13 mouse cellular contexts compared by ENCODE assay signal in genomic region chr15:30974991-30975775, GRCm38 (mm10).
DNase-seq lines count a peak whose midpoint lies in the region; ATAC-seq and TF ChIP-seq lines count a peak whose summit lies in the region.
"Had no signal": no experiment of that assay in that cellular context is flagged by ENCODE, and none has a peak within 500 bp of the region (broad histone marks: within the 10 kb centered on the region; RNA-seq: fewer than 3 reads in every experiment).

No protein-coding gene starts in this region.

- TF ChIP-seq POLR2A in lung, adult 2 months (IDR thresholded peaks at IDR 0.05; ENCODE audit: borderline replicate concordance, extremely low read depth, low read depth, low read length), result no peak

- no peaks in the 10 kb centered on the region for H3K9me3 ChIP-seq in hindbrain, postnatal 0 days (ENCODE audit: low read length)
- H3K9me3 ChIP-seq in hindbrain, embryonic 16.5 days (ENCODE audit: control insufficient read depth, low read length), result peaks cover 2% of the 10 kb centered on the region; the same call in 1 of the 2 replicates
- H3K9me3 ChIP-seq in liver, embryonic 12.5 days (replicated peaks), result no peaks in the 10 kb centered on the region
- H3K9me3 ChIP-seq in heart, embryonic 12.5 days (replicated peaks), result no peaks in the 10 kb centered on the region
- H3K9me3 ChIP-seq: limb, embryonic 13.5 days had no signal

- no peaks in the 10 kb centered on the region for H3K36me3 ChIP-seq in hindbrain, postnatal 0 days (ENCODE audit: insufficient read depth, low read length)
- no peaks in the 10 kb centered on the region; the same call in 1 of the 2 replicates for H3K36me3 ChIP-seq in hindbrain, embryonic 16.5 days (ENCODE audit: control insufficient read depth, insufficient read depth, low read length)
- H3K36me3 ChIP-seq in liver, embryonic 12.5 days, result no peaks in the 10 kb centered on the region
- H3K36me3 ChIP-seq in heart, embryonic 12.5 days, result no peaks in the 10 kb centered on the region
- H3K36me3 ChIP-seq: limb, embryonic 13.5 days had no signal

- WGBS in hindbrain, postnatal 0 days, result 68% methylated on average over 16 of the region's 16 CpGs
- WGBS in hindbrain, embryonic 16.5 days, result 72% methylated on average over 16 of the region's 16 CpGs
- 61% methylated on average over 16 of the region's 16 CpGs for WGBS in lung, adult 2 months
- WGBS in liver, embryonic 12.5 days (ENCODE audit: insufficient replicate concordance), result 72% methylated on average over 16 of the region's 16 CpGs
- 81% methylated on average over 16 of the region's 16 CpGs for WGBS in heart, embryonic 12.5 days

- H3K9ac ChIP-seq in hindbrain, postnatal 0 days (replicated peaks; ENCODE audit: low read length), result no peak overlapping the region
- H3K9ac ChIP-seq in hindbrain, embryonic 16.5 days (ENCODE audit: low read depth, low read length), result no peak overlapping the region
- H3K9ac ChIP-seq in liver, embryonic 12.5 days, result no peak overlapping the region
- no peak overlapping the region for H3K9ac ChIP-seq in heart, embryonic 12.5 days
- H3K9ac ChIP-seq: limb, embryonic 13.5 days had no signal

- no peak overlapping the region for H3K27ac ChIP-seq in hindbrain, postnatal 0 days
- no peak overlapping the region for H3K27ac ChIP-seq in hindbrain, embryonic 16.5 days (ENCODE audit: low read depth, low read length)
- no peak overlapping the region for H3K27ac ChIP-seq in liver, embryonic 12.5 days
- no peak overlapping the region for H3K27ac ChIP-seq in heart, embryonic 12.5 days (ENCODE audit: poor library complexity, severe bottlenecking)
- H3K27ac ChIP-seq: gastrocnemius, adult 2 months; limb, embryonic 13.5 days had no signal

- ATAC-seq in hindbrain, postnatal 0 days, result 0 out of 2 replicates have a peak, but pooled peaks have one; percentile 38
- ATAC-seq in hindbrain, embryonic 16.5 days, result no peak
- no peak for ATAC-seq in liver, embryonic 12.5 days
- ATAC-seq in heart, embryonic 12.5 days (ENCODE audit: insufficient number of reproducible peaks, low FRiP score), result no peak

- no peak overlapping the region for H3K4me3 ChIP-seq in hindbrain, postnatal 0 days (ENCODE audit: low read length)
- no peak overlapping the region for H3K4me3 ChIP-seq in hindbrain, embryonic 16.5 days (ENCODE audit: low read length)
- no peak overlapping the region for H3K4me3 ChIP-seq in lung, adult 2 months (replicated peaks; ENCODE audit: extremely low read depth, low read depth, low read length)
- H3K4me3 ChIP-seq in liver, embryonic 12.5 days, result no peak overlapping the region
- no peak overlapping the region for H3K4me3 ChIP-seq in heart, embryonic 12.5 days
- H3K4me3 ChIP-seq: erythroblast, embryonic 14.5 days; gastrocnemius, adult 2 months; limb, embryonic 13.5 days had no signal

- no peak overlapping the region for H3K4me2 ChIP-seq in hindbrain, postnatal 0 days (ENCODE audit: low read depth, low read length)
- H3K4me2 ChIP-seq in hindbrain, embryonic 16.5 days (ENCODE audit: low read length), result no peak overlapping the region
- no peak overlapping the region for H3K4me2 ChIP-seq in liver, embryonic 12.5 days
- H3K4me2 ChIP-seq in heart, embryonic 12.5 days, result no peak overlapping the region
- H3K4me2 ChIP-seq: limb, embryonic 13.5 days had no signal

- H3K27me3 ChIP-seq in hindbrain, postnatal 0 days (ENCODE audit: insufficient read depth, low read length), result no peaks in the 10 kb centered on the region
- no peaks in the 10 kb centered on the region for H3K27me3 ChIP-seq in hindbrain, embryonic 16.5 days (replicated peaks; ENCODE audit: control insufficient read depth, insufficient read depth, low read length)
- no peaks in the 10 kb centered on the region for H3K27me3 ChIP-seq in liver, embryonic 12.5 days (replicated peaks)
- no peaks in the 10 kb centered on the region for H3K27me3 ChIP-seq in heart, embryonic 12.5 days (replicated peaks)
- H3K27me3 ChIP-seq: limb, embryonic 13.5 days had no signal

- no peaks in the 10 kb centered on the region for H3K4me1 ChIP-seq in hindbrain, postnatal 0 days (ENCODE audit: insufficient read depth, low read length)
- no peaks in the 10 kb centered on the region; the same call in 1 of the 2 replicates for H3K4me1 ChIP-seq in hindbrain, embryonic 16.5 days (ENCODE audit: control insufficient read depth, insufficient read depth, low read depth, low read length)
- H3K4me1 ChIP-seq in lung, adult 2 months (ENCODE audit: control insufficient read depth, insufficient read depth, low read length), result 0 out of 2 replicates have a peak, but pooled peaks cover 4% of the 10 kb centered on the region
- no peaks in the 10 kb centered on the region for H3K4me1 ChIP-seq in liver, embryonic 12.5 days
- H3K4me1 ChIP-seq in heart, embryonic 12.5 days (replicated peaks), result peaks cover 7% of the 10 kb centered on the region
- H3K4me1 ChIP-seq: limb, embryonic 13.5 days had no signal

- TF ChIP-seq CTCF in hindbrain, postnatal 0 days (IDR thresholded peaks at IDR 0.05; ENCODE audit: low read depth), result no peak
- no peak for TF ChIP-seq CTCF in lung, adult 2 months (IDR thresholded peaks at IDR 0.05; ENCODE audit: insufficient read depth, low read length)

- no peak for DNase-seq in hindbrain, postnatal 0 days (ENCODE audit: low spot score)
- peak; percentile 37 for DNase-seq in right cerebral cortex, adult 18-20 months
- no peak for DNase-seq in right cerebral cortex, postnatal 10 days (ENCODE audit: low spot score in 2 of 2)
- DNase-seq in lung, adult 2 months, result peak; percentile 23
- peak; percentile 29 to 52 for DNase-seq in right cerebral cortex, postnatal 36 days (ENCODE audit: low spot score in 2 of 2)
- DNase-seq: adrenal gland, postnatal 10 days; gastrocnemius, adult 2 months; kidney, postnatal 25 days had no signal

Comparison
In these comparisons a context has a peak if more than half of its experiments do, and no peak if none do; other contexts are left out.
1. DNase-seq: peak in right cerebral cortex, adult 18-20 months (single experiment), lung, adult 2 months (single experiment) and right cerebral cortex, postnatal 36 days (2 of 2); none in hindbrain, postnatal 0 days (single experiment) and right cerebral cortex, postnatal 10 days (0 of 2).